Mouse (Mus musculus) G1E (cell line): ENCODE data around the gene Zfp938. TPM values are rescaled to one million over a fixed set of nuclear protein-coding genes. Genes with fewer than 3 reads are reported as not detected.

Source experiments
- ATAC-seq: 2 replicates; pipeline ENCODE4 v1.8.0; 2016; ENCODE audit warnings: mild to moderate bottlenecking; ENCODE audit not compliant: insufficient number of reproducible peaks, poor library complexity, low FRiP score, severe bottlenecking; ENCODE audit errors: extremely low read depth
- DNase-seq: peaks from one replicate; pipeline ENCODE4 v3.0.0; 2012; ENCODE audit warnings: low spot score
- H3K27me3 ChIP-seq: 2 replicates; pipeline ENCODE4 v1.6.1; 2012; ENCODE audit warnings: mild to moderate bottlenecking, low read length, inconsistent platforms; ENCODE audit not compliant: insufficient read depth
- H3K36me3 ChIP-seq: replicated peaks from 2 replicates; pipeline ENCODE3; 2012; ENCODE audit warnings: mild to moderate bottlenecking, inconsistent platforms
- H3K4me1 ChIP-seq: 2 replicates; pipeline ENCODE4 v1.6.1; 2012; ENCODE audit warnings: low read depth, low read length, inconsistent platforms, mixed read lengths; ENCODE audit not compliant: insufficient read depth
- H3K4me3 ChIP-seq: 2 replicates; pipeline ENCODE4 v1.5.1; 2012; ENCODE audit warnings: low read depth, mild to moderate bottlenecking, inconsistent platforms, low read length, moderate library complexity, mixed read lengths
- H3K9me3 ChIP-seq: replicated peaks from 2 replicates; pipeline ENCODE4 v1.6.1; 2012; ENCODE audit warnings: inconsistent platforms
- CTCF ChIP-seq: IDR thresholded peaks from 2 replicates; pipeline ENCODE4 v1.5.1; 2012; ENCODE audit warnings: low read depth, low read length, inconsistent platforms, mixed read lengths
- GATA1 ChIP-seq: IDR thresholded peaks from 2 replicates; pipeline ENCODE4 v1.6.1; 2012; ENCODE audit warnings: borderline replicate concordance, low read length, inconsistent platforms, mixed read lengths
- GATA2 ChIP-seq: IDR thresholded peaks from 2 replicates; pipeline ENCODE4 v1.6.1; 2012; ENCODE audit warnings: low read depth, low read length, inconsistent platforms, borderline replicate concordance
- POLR2AphosphoS5 ChIP-seq: IDR thresholded peaks from 2 replicates; pipeline ENCODE4 v1.6.1; 2012; ENCODE audit warnings: low read depth, low read length, inconsistent platforms; ENCODE audit not compliant: insufficient replicate concordance
- TAL1 ChIP-seq: conservative IDR thresholded peaks from 2 replicates; pipeline ENCODE4 v1.6.1; 2012; ENCODE audit warnings: low read depth, low read length, inconsistent platforms, mixed read lengths
- polyA plus RNA-seq: library from polyadenylated mRNA; stranded (reverse); fragments of >175 nt; gene quantifications from 2 replicates; pipeline ENCODE4 v1.2.3, GENCODE M21; 2012
- total RNA-seq, 2 experiments: library from RNA; stranded (forward) in 1 of 2; stranded (reverse) in 1 of 2; fragments of 200-1000 nt in 1 of 2; fragments of >200 nt in 1 of 2; fragmentation: Nextera tagmentation in 1 of 2; gene quantifications; 2 replicates each; pipeline ENCODE4 v1.2.3; 2014 to 2017

Zfp938 gene
- total RNA-seq (2014; fragmentation: Nextera tagmentation), result 15.3 and 15.8 TPM in 2 replicates
- total RNA-seq (2017), result 12.8 and 17.6 TPM in 2 replicates
- 0.14 and 0.39 TPM in 2 replicates for polyA plus RNA-seq

GRCm38 (mm10) chr10:82240742-82241400 lies at the start of gene Zfp938:
Gene Zfp938 (minus strand): TSS chr10:82241280.
- Histone ChIP-seq H3K4me3 (peak within 1 kb of the TSS; percentile 76), H3K9me3 (peaks cover 9% of the 10 kb centered on the region), H3K36me3 (peaks cover 10% of the 10 kb centered on the region), H3K27me3 (no peaks in the 10 kb centered on the region), H3K4me1 (peaks cover 12% of the 10 kb centered on the region)
- TF ChIP-seq GATA1, result no peak
- no peak for TF ChIP-seq GATA2
- no peak for TF ChIP-seq TAL1
- no peak for TF ChIP-seq POLR2AphosphoS5
- TF ChIP-seq CTCF, result no peak
- ATAC-seq (peak; percentile 100), DNase-seq (peak; percentile 90)

GRCm38 (mm10) chr10:82257331-82257730 lies 16.3 kb upstream of the Zfp938 start:
- H3K36me3 ChIP-seq, result no peaks in the 10 kb centered on the region
- no peak for TF ChIP-seq CTCF
- no peaks in the 10 kb centered on the region for H3K4me1 ChIP-seq
- H3K27me3 ChIP-seq, result no peaks in the 10 kb centered on the region
- no peaks in the 10 kb centered on the region for H3K9me3 ChIP-seq
- no peak overlapping the region for H3K4me3 ChIP-seq
- DNase-seq, result no peak
- ATAC-seq, result no peak

- H3K4me3 ChIP-seq, result no peak overlapping the region
- peaks cover 3% of the 10 kb centered on the region; the same call in 1 of the 2 replicates for H3K27me3 ChIP-seq
- ATAC-seq (no peak), DNase-seq (no peak)
- H3K4me1 ChIP-seq, result peaks cover 9% of the 10 kb centered on the region
- no peaks in the 10 kb centered on the region for H3K9me3 ChIP-seq
- H3K36me3 ChIP-seq, result no peaks in the 10 kb centered on the region
- no peak for TF ChIP-seq POLR2AphosphoS5
- no peak for TF ChIP-seq GATA2
- no peak for TF ChIP-seq TAL1
- TF ChIP-seq CTCF, result no peak
- no peak for TF ChIP-seq GATA1
These were observed 3.9 kb upstream of the Zfp938 start for GRCm38 (mm10) chr10:82245021-82245420.

GRCm38 (mm10) chr10:82241401-82241788 lies 315 bp upstream of the Zfp938 start:
- no peak for TF ChIP-seq GATA1
- no peak for TF ChIP-seq CTCF
- no peak for TF ChIP-seq TAL1
- no peak for TF ChIP-seq POLR2AphosphoS5
- TF ChIP-seq GATA2, result no peak
- ATAC-seq (0 out of 2 replicates have a peak, but pooled peaks have one; percentile 4), DNase-seq (no peak)
- peak overlapping the region; percentile 76 for H3K4me3 ChIP-seq
- no peaks in the 10 kb centered on the region for H3K27me3 ChIP-seq
- peaks cover 12% of the 10 kb centered on the region for H3K4me1 ChIP-seq
- H3K9me3 ChIP-seq, result peaks cover 8% of the 10 kb centered on the region
- H3K36me3 ChIP-seq, result peaks cover 9% of the 10 kb centered on the region

GRCm38 (mm10) chr10:82178257-82179064 lies 62.6 kb downstream of the Zfp938 start:
- peaks cover 10% of the 10 kb centered on the region for H3K4me1 ChIP-seq
- no peaks in the 10 kb centered on the region for H3K27me3 ChIP-seq
- peak; percentile 3 for DNase-seq
- H3K9me3 ChIP-seq, result peaks cover 5% of the 10 kb centered on the region; the same call in 1 of the 2 replicates
- no peak for TF ChIP-seq CTCF
- no peak for TF ChIP-seq POLR2AphosphoS5
- no peak for TF ChIP-seq GATA2
- no peak for TF ChIP-seq TAL1
- no peak for TF ChIP-seq GATA1
- ATAC-seq, result no peak; the same call in 1 of the 2 replicates
- peak overlapping the region; percentile 69 for H3K4me3 ChIP-seq
- H3K36me3 ChIP-seq, result no peaks in the 10 kb centered on the region

Other genes starting within 250 kb of the Zfp938 start
- 10.7 and 10.9 TPM in 2 replicates for gene Zfp873, start 193.2 kb downstream of the Zfp938 start, total RNA-seq (2014; fragmentation: Nextera tagmentation)
- gene Zfp873, start 193.2 kb downstream of the Zfp938 start, total RNA-seq (2017), result 10.3 and 12.8 TPM in 2 replicates
- 0.40 and 0.52 TPM in 2 replicates for gene Zfp873, start 193.2 kb downstream of the Zfp938 start, polyA plus RNA-seq
- gene BC024063, start 157.9 kb downstream of the Zfp938 start, total RNA-seq (2014; fragmentation: Nextera tagmentation), result 17.8 and 18.6 TPM in 2 replicates
- gene BC024063, start 157.9 kb downstream of the Zfp938 start, total RNA-seq (2017), result 10.7 and 11.5 TPM in 2 replicates
- gene BC024063, start 157.9 kb downstream of the Zfp938 start, polyA plus RNA-seq, result 0.14 and 0.20 TPM in 2 replicates
- 14.1 and 14.4 TPM in 2 replicates for gene AU041133, start 113.3 kb downstream of the Zfp938 start, total RNA-seq (2014; fragmentation: Nextera tagmentation)
- 11.6 and 12.2 TPM in 2 replicates for gene AU041133, start 113.3 kb downstream of the Zfp938 start, total RNA-seq (2017)
- 0.09 and 0.18 TPM in 2 replicates for gene AU041133, start 113.3 kb downstream of the Zfp938 start, polyA plus RNA-seq
- gene 4932415D10Rik, start 75.3 kb upstream of the Zfp938 start, total RNA-seq (2014; fragmentation: Nextera tagmentation), result not detected in 2 replicates
- 0.06 and 0.11 TPM in 2 replicates for gene 4932415D10Rik, start 75.3 kb upstream of the Zfp938 start, total RNA-seq (2017)
- not detected in 2 replicates for gene 4932415D10Rik, start 75.3 kb upstream of the Zfp938 start, polyA plus RNA-seq
- 23.2 and 25.1 TPM in 2 replicates for gene Gm4924, start 113.0 kb upstream of the Zfp938 start, total RNA-seq (2014; fragmentation: Nextera tagmentation)
- 19.3 and 25.6 TPM in 2 replicates for gene Gm4924, start 113.0 kb upstream of the Zfp938 start, total RNA-seq (2017)
- 0.08 and 0.27 TPM in 2 replicates for gene Gm4924, start 113.0 kb upstream of the Zfp938 start, polyA plus RNA-seq